Mouse (Mus musculus): ENCODE measurements around the gene Glg1. TPM values are rescaled to one million over a fixed set of nuclear protein-coding genes. Genes with fewer than 3 reads are reported as not detected.

The Glg1 gene
- total and polyA plus RNA-seq, 3 experiments: 13.8 to 32.2 (median 21.6) TPM

DNA sequence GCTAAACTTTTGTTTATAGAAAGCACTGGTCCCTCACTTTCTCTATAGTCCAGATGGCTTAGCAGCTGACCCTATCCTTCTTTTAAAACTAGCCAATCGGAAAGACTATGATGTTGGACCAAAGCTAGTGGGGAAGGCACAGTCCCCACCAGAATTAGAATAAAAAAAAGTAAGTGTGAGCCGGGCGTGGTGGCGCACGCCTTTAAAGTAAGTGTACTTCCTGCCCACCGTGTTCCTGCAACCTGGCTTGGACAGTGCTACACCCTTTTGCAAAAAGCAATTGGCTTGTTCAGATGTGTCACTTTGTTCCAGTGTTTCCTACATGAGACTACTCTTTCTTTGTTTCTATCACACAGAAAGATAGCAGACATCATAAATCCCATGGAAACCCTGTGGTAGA lies 54.0 kb downstream of the Glg1 start:
- Histone ChIP-seq H3K27ac (ENCODE audit: insufficient read depth, low read depth) (no peak overlapping the region), H3K4me1 (ENCODE audit: control insufficient read depth in 1 of 2, insufficient read depth in 2 of 2) (peaks cover 0 to 12% of the 10 kb centered on the region in 2 experiments; a peak in 1 of 4 replicates), H3K4me3 (replicated peaks in 1 of 3; ENCODE audit: low read depth in 2 of 3, low read length in 2 of 3, poor library complexity in 1 of 3) (no peak overlapping the region), H3K9ac (ENCODE audit: insufficient read depth, low read depth) (no peak overlapping the region), H3K27me3 (replicated peaks) (no peaks in the 10 kb centered on the region), H3K9me3 (replicated peaks; ENCODE audit: low read length) (no peaks in the 10 kb centered on the region), H3K4me2 (ENCODE audit: insufficient read depth, low read depth, poor library complexity, severe bottlenecking) (no peak overlapping the region), H3K79me2 (replicated peaks; ENCODE audit: control insufficient read depth, extremely low read depth, insufficient read depth, poor library complexity, severe bottlenecking) (no peaks in the 10 kb centered on the region), H3K36me3 (replicated peaks in 1 of 2; ENCODE audit: control insufficient read depth in 1 of 2, insufficient read depth in 1 of 2, low read length in 1 of 2) (peaks cover 0 to 3% of the 10 kb centered on the region in 2 experiments)
- DNase-seq (ENCODE audit: extremely low read depth): no peak
- in situ Hi-C loops (cut with MboI; ENCODE audit: low pct_ligation_motif_present, low pct_unique_long_range_greater_than_20kb, low sequenced_read_pairs): no loop called here
- dilution Hi-C loops (cut with MboI; ENCODE audit: extremely low pct_ligation_motif_present, extremely low pct_unique_long_range_greater_than_20kb, low sequenced_read_pairs): no loop called here
- TF ChIP-seq TCF12 (IDR thresholded peaks at IDR 0.05; ENCODE audit: low read depth, low read length) (no peak), USF1 (IDR thresholded peaks at IDR 0.05; ENCODE audit: low read depth, low read length) (no peak), E2F4 (IDR thresholded peaks at IDR 0.05; ENCODE audit: insufficient replicate concordance, low read depth, low read length) (no peak), USF2 (conservative IDR thresholded peaks at IDR 0.05; ENCODE audit: low read depth, low read length) (no peak), RCOR1 (conservative IDR thresholded peaks at IDR 0.05; ENCODE audit: low read depth, low read length) (no peak), MAZ (IDR thresholded peaks at IDR 0.05; ENCODE audit: low read depth, low read length) (no peak), ZMIZ1 (IDR thresholded peaks at IDR 0.05; ENCODE audit: low read depth, low read length) (no peak), MAX (IDR thresholded peaks at IDR 0.05; ENCODE audit: low read length) (no peak), RAD21 (IDR thresholded peaks at IDR 0.05; ENCODE audit: low read depth, low read length) (no peak), NELFE (IDR thresholded peaks at IDR 0.05; ENCODE audit: low read depth, low read length) (no peak), KAT2A (IDR thresholded peaks at IDR 0.05; ENCODE audit: insufficient replicate concordance, low read length) (no peak), ZKSCAN1 (IDR thresholded peaks at IDR 0.05; ENCODE audit: borderline replicate concordance, low read depth, low read length) (no peak), GABPA (IDR thresholded peaks at IDR 0.05; ENCODE audit: insufficient replicate concordance, low read depth, low read length) (no peak), TBP (conservative IDR thresholded peaks at IDR 0.05; ENCODE audit: low read depth, low read length) (no peak)

- Histone ChIP-seq H3K4me1 (ENCODE audit: control insufficient read depth in 1 of 2, insufficient read depth in 2 of 2) (peaks cover 0 to 10% of the 10 kb centered on the region in 2 experiments; a peak in 1 of 4 replicates), H3K4me2 (ENCODE audit: insufficient read depth, low read depth, poor library complexity, severe bottlenecking) (no peak overlapping the region), H3K27ac (ENCODE audit: insufficient read depth, low read depth) (no peak overlapping the region), H3K79me2 (replicated peaks; ENCODE audit: control insufficient read depth, extremely low read depth, insufficient read depth, poor library complexity, severe bottlenecking) (no peaks in the 10 kb centered on the region), H3K27me3 (replicated peaks) (no peaks in the 10 kb centered on the region), H3K36me3 (replicated peaks in 1 of 2; ENCODE audit: control insufficient read depth in 1 of 2, insufficient read depth in 1 of 2, low read length in 1 of 2) (peaks cover 0 to 9% of the 10 kb centered on the region in 2 experiments), H3K9ac (ENCODE audit: insufficient read depth, low read depth) (no peak overlapping the region), H3K4me3 (replicated peaks in 1 of 3; ENCODE audit: low read depth in 2 of 3, low read length in 2 of 3, poor library complexity in 1 of 3) (no peak overlapping the region), H3K9me3 (replicated peaks; ENCODE audit: low read length) (no peaks in the 10 kb centered on the region)
- DNase-seq (ENCODE audit: extremely low read depth): no peak
- in situ Hi-C loops (cut with MboI; ENCODE audit: low pct_ligation_motif_present, low pct_unique_long_range_greater_than_20kb, low sequenced_read_pairs): no loop called here
- no peak for TF ChIP-seq MEF2A (IDR thresholded peaks at IDR 0.05; ENCODE audit: borderline replicate concordance, low read depth, low read length)
- no peak for TF ChIP-seq ZKSCAN1 (IDR thresholded peaks at IDR 0.05; ENCODE audit: borderline replicate concordance, low read depth, low read length)
- no peak for TF ChIP-seq USF2 (conservative IDR thresholded peaks at IDR 0.05; ENCODE audit: low read depth, low read length)
- TF ChIP-seq ZNF384 (IDR thresholded peaks at IDR 0.05; ENCODE audit: low read depth, low read length): no peak
- TF ChIP-seq POLR2AphosphoS2 (IDR thresholded peaks at IDR 0.05; ENCODE audit: low read depth, low read length): no peak
- no peak for TF ChIP-seq KAT2A (IDR thresholded peaks at IDR 0.05; ENCODE audit: insufficient replicate concordance, low read length)
- no peak for TF ChIP-seq BHLHE40 (IDR thresholded peaks at IDR 0.05; ENCODE audit: low read depth, low read length)
- dilution Hi-C loops (cut with MboI; ENCODE audit: extremely low pct_ligation_motif_present, extremely low pct_unique_long_range_greater_than_20kb, low sequenced_read_pairs): no loop called here
These were observed 55.7 kb downstream of the Glg1 start for GRCm38 (mm10) chr8:111203341-111203740.
